In genomic region chr8:124793172-124793651, GRCm38 (mm10) we compare ENCODE assay signal across 8 mouse cellular contexts. TPM values are rescaled to one million over a fixed set of nuclear protein-coding genes. Genes with fewer than 3 reads are reported as not detected.
A peak's percentile ranks its signal among the peaks of the same experiment; 100 is the strongest.
DNase-seq lines count a peak whose midpoint lies in the region; ATAC-seq lines count a peak whose summit lies in the region.

No protein-coding gene starts in this region.

- WGBS in hindbrain, embryonic 16.5 days = under 1% methylated on average over 47 of the region's 51 CpGs

- H3K27ac ChIP-seq in hindbrain, embryonic 16.5 days (ENCODE audit: low read depth, low read length) = peak overlapping the region; percentile 97

- H3K36me3 ChIP-seq in hindbrain, embryonic 16.5 days (ENCODE audit: control insufficient read depth, insufficient read depth, low read length) = no peaks in the 10 kb centered on the region

- H3K27me3 ChIP-seq in hindbrain, embryonic 16.5 days (replicated peaks; ENCODE audit: control insufficient read depth, insufficient read depth, low read length) = no peaks in the 10 kb centered on the region; the same call in 1 of the 2 replicates

- peak overlapping the region; percentile 93 for H3K4me2 ChIP-seq in hindbrain, embryonic 16.5 days (ENCODE audit: low read length)

- peak overlapping the region; percentile 87 for H3K4me3 ChIP-seq in hindbrain, embryonic 16.5 days (ENCODE audit: low read length)

- peak; percentile 70 for ATAC-seq in hindbrain, embryonic 16.5 days

- H3K4me1 ChIP-seq in hindbrain, embryonic 16.5 days (ENCODE audit: control insufficient read depth, insufficient read depth, low read depth, low read length) = peaks cover 36% of the 10 kb centered on the region

- H3K9me3 ChIP-seq in hindbrain, embryonic 16.5 days (ENCODE audit: control insufficient read depth, low read length) = no peaks in the 10 kb centered on the region

- DNase-seq in ZHBTc4 (ENCODE audit: low read depth, low spot score) = peak; percentile 90
- peak; percentile 82 to 88 for DNase-seq in cerebellum, postnatal 4 days (ENCODE audit: low spot score in 2 of 2)
- peak; percentile 79 to 80 for DNase-seq in gastrocnemius, adult 8-10 months (ENCODE audit: low spot score in 2 of 2)
- DNase-seq in layer of hippocampus, postnatal 36 days = peak; percentile 74 to 79
- DNase-seq in lung, postnatal 4 days = peak; percentile 92
- DNase-seq in right cerebral cortex, adult 18-20 months = peak; percentile 68
- peak; percentile 65 to 79 for DNase-seq in urinary bladder, adult 18-20 months (ENCODE audit: low spot score in 2 of 2)

- H3K9ac ChIP-seq in hindbrain, embryonic 16.5 days (ENCODE audit: low read depth, low read length) = peak overlapping the region; percentile 91

RNA-seq across cellular contexts. Expression of gene Trim67, which starts 0.3 kb away (rescaled TPM):
- total RNA-seq in gastrocnemius, adult 8-10 months (2022) = under 1 TPM in 2 of 4 experiments, not detected in 2; 0.19 to 0.36 TPM
- polyA plus RNA-seq in hindbrain, embryonic 16.5 days (2015; fragmentation: Nextera tagmentation; extraction: Ambion mirVana) = 25.9 and 27.0 TPM in 2 replicates
- 1 to 10 TPM; 3.1 to 3.9 TPM for total RNA-seq in layer of hippocampus, postnatal 36 days (2021)

RNA-seq across cellular contexts. Expression of gene Fam89a, which starts 41.6 kb away (rescaled TPM):
- under 1 TPM in 3 of 4 experiments, not detected in 1; 0.31 to 0.51 (median 0.36) TPM for total RNA-seq in gastrocnemius, adult 8-10 months (2022)
- 0.90 and 1.9 TPM in 2 replicates for polyA plus RNA-seq in hindbrain, embryonic 16.5 days (2015; fragmentation: Nextera tagmentation; extraction: Ambion mirVana)
- total RNA-seq in layer of hippocampus, postnatal 36 days (2021) = under 1 TPM; 0.48 to 0.95 TPM

Comparison
In these comparisons a context has a peak if more than half of its experiments do, and no peak if none do; other contexts are left out.
1. Peak in every context shown above with its lines: DNase-seq, ATAC-seq, H3K4me3 ChIP-seq and H3K27ac ChIP-seq.